Mouse (Mus musculus) embryonic stem cell, embryonic (primary cell): Measurements from ENCODE around the gene Olfr967.
"Not testable (repeated sequence)": the region's sequence is repeated elsewhere in the genome, so short reads cannot be mapped to it uniquely, and the experiment has no call there.

Experiments used
- CTCF ChIA-PET, 4 experiments: fragments of 300-600 bp in 2 of 4; fragments of 350-600 bp in 2 of 4; sonication (Branson Sonifier 250); formaldehyde crosslinking; loops; one replicate each; lab custom pipeline; 2022; ENCODE audit warnings: inconsistent platforms in 2 of 4; lab: Charles Lee
- POLR2A ChIA-PET, 4 experiments: fragments of 300-600 bp in 2 of 4; fragments of 350-600 bp in 2 of 4; sonication (Branson Sonifier 250); formaldehyde crosslinking; loops; one replicate each; lab custom pipeline; 2022; ENCODE audit warnings: antibody characterized with exemption in 4 of 4, inconsistent platforms in 1 of 4; lab: Charles Lee

Olfr967 gene

GRCm38 (mm10) chr9:39745949-39746348 is at the start of gene Olfr967:
TSS of gene Olfr967 (plus strand) at chr9:39746249.
- ChIA-PET POLR2A (interaction anchor here in 1 of 4 experiments (1.1 kb wide), 1 partner anchor 13 kb away, joined by 3 read pairs; no protein-coding TSS in a partner anchor), CTCF (no interaction called here)

- CTCF ChIA-PET, POLR2A ChIA-PET: not testable (repeated sequence)
Measured at GRCm38 (mm10) chr9:39701123-39701522, 44.9 kb upstream of the Olfr967 start.

GRCm38 (mm10) chr9:39707017-39707416 is 39.0 kb upstream of the Olfr967 start, which contains the start of gene Olfr149:
TSS of gene Olfr149 (minus strand) at chr9:39707117.
- ChIA-PET POLR2A (no interaction called here), CTCF (no interaction called here)

- POLR2A ChIA-PET: interaction anchor here in 1 of 4 experiments (0.5 kb wide), 1 partner anchor 1805 kb away, joined by 4 read pairs; no protein-coding TSS in a partner anchor
Measured at GRCm38 (mm10) chr9:39708958-39709357, 37.1 kb upstream of the Olfr967 start.

GRCm38 (mm10) chr9:39711053-39711452 is 35.0 kb upstream of the Olfr967 start, which contains the start of gene Olfr965:
TSS of gene Olfr965 (plus strand) at chr9:39711353.
- CTCF ChIA-PET: no interaction called here
- POLR2A ChIA-PET: no interaction called here

More at GRCm38 (mm10) chr9:39708958-39709357, 37.1 kb upstream of the Olfr967 start:
- CTCF ChIA-PET: no interaction called here

- ChIA-PET POLR2A (no interaction called here), CTCF (no interaction called here)
Measured at GRCm38 (mm10) chr9:39730678-39731077, 15.4 kb upstream of the Olfr967 start, which contains the start of gene Olfr150. TSS of gene Olfr150 (plus strand) at chr9:39730978.

- ChIA-PET POLR2A (interaction anchor here in 1 of 4 experiments (0.6 kb wide), 1 partner anchor 66 kb away, joined by 4 read pairs; no protein-coding TSS in a partner anchor), CTCF (interaction anchor here in 1 of 4 experiments (0.7 kb wide), 1 partner anchor 9 kb away, joined by 6 read pairs; no protein-coding TSS in a partner anchor)
Measured at GRCm38 (mm10) chr9:39740741-39741140, 5.3 kb upstream of the Olfr967 start.

GRCm38 (mm10) chr9:39746428-39746827 is 379 bp downstream of the Olfr967 start:
- ChIA-PET CTCF (no interaction called here), POLR2A (interaction anchor here in 1 of 4 experiments (1.1 kb wide), 1 partner anchor 13 kb away, joined by 3 read pairs; no protein-coding TSS in a partner anchor)

GRCm38 (mm10) chr9:39783153-39783552 is 37.1 kb downstream of the Olfr967 start, which contains the start of gene Olfr968:
TSS of gene Olfr968 (minus strand) at chr9:39783253.
- POLR2A ChIA-PET: no interaction called here
- CTCF ChIA-PET: no interaction called here

- POLR2A ChIA-PET: no interaction called here
- CTCF ChIA-PET: no interaction called here
Measured at GRCm38 (mm10) chr9:39790558-39790957, 44.5 kb downstream of the Olfr967 start, which contains the start of gene Olfr969. TSS of gene Olfr969 (plus strand) at chr9:39790945.
